Mouse (Mus musculus) cerebellum, postnatal 14 days (tissue): ENCODE data around the gene Shq1.
A peak's percentile ranks its signal among the peaks of the same experiment; 100 is the strongest.

Experiments
- DNase-seq, 2 experiments: peaks; one replicate each; pipeline ENCODE4 v3.0.0; 2021; ENCODE audit warnings: mixed read lengths in 2 of 2

Shq1 gene

GRCm38 (mm10) chr6:100670880-100671344 lies at the start of gene Shq1:
TSS of gene Shq1 (minus strand) at chr6:100671157.
- peak; percentile 91 to 93 for DNase-seq

GRCm38 (mm10) chr6:100720098-100720501 lies 49.1 kb upstream of the Shq1 start:
- DNase-seq, result no peak

GRCm38 (mm10) chr6:100716817-100717216 lies 45.9 kb upstream of the Shq1 start:
- no peak for DNase-seq

- DNase-seq, result no peak
Measured at GRCm38 (mm10) chr6:100716152-100716551, 45.2 kb upstream of the Shq1 start.

GRCm38 (mm10) chr6:100715296-100715828 lies 44.4 kb upstream of the Shq1 start:
- no peak for DNase-seq

GRCm38 (mm10) chr6:100710866-100711265 lies 39.9 kb upstream of the Shq1 start:
- no peak for DNase-seq

GRCm38 (mm10) chr6:100710170-100710569 lies 39.2 kb upstream of the Shq1 start:
- no peak for DNase-seq

- peak; percentile 34 to 55 for DNase-seq
Measured at GRCm38 (mm10) chr6:100709483-100709882, 38.5 kb upstream of the Shq1 start.

- DNase-seq, result peak; percentile 9 to 40
Measured at GRCm38 (mm10) chr6:100708996-100709395, 38.0 kb upstream of the Shq1 start.

GRCm38 (mm10) chr6:100708248-100708647 lies 37.3 kb upstream of the Shq1 start:
- DNase-seq, result no peak

GRCm38 (mm10) chr6:100707557-100707956 lies 36.6 kb upstream of the Shq1 start:
- no peak for DNase-seq

- no peak for DNase-seq
Measured at GRCm38 (mm10) chr6:100706861-100707260, 35.9 kb upstream of the Shq1 start.

- peak in 1 of 2 experiments; percentile 4 for DNase-seq
Measured at GRCm38 (mm10) chr6:100705366-100705811, 34.4 kb upstream of the Shq1 start.

- peak; percentile 62 for DNase-seq
Measured at GRCm38 (mm10) chr6:100704574-100705365, 33.8 kb upstream of the Shq1 start, which contains the start of gene Gxylt2. TSS of gene Gxylt2 (plus strand) at chr6:100704734.

GRCm38 (mm10) chr6:100704197-100704573 lies 33.2 kb upstream of the Shq1 start:
- DNase-seq, result no peak

GRCm38 (mm10) chr6:100700774-100701173 lies 29.8 kb upstream of the Shq1 start:
- peak in 1 of 2 experiments; percentile 11 for DNase-seq

- DNase-seq, result no peak
Measured at GRCm38 (mm10) chr6:100699986-100700385, 29.0 kb upstream of the Shq1 start.

GRCm38 (mm10) chr6:100686341-100686740 lies 15.4 kb upstream of the Shq1 start:
- DNase-seq, result no peak

- DNase-seq, result no peak
Measured at GRCm38 (mm10) chr6:100678636-100679035, 7.7 kb upstream of the Shq1 start.

GRCm38 (mm10) chr6:100676461-100676860 lies 5.5 kb upstream of the Shq1 start:
- no peak for DNase-seq

GRCm38 (mm10) chr6:100674974-100675373 lies 4.0 kb upstream of the Shq1 start:
- DNase-seq, result peak; percentile 15 to 48

GRCm38 (mm10) chr6:100671401-100671800 lies 444 bp upstream of the Shq1 start:
- no peak for DNase-seq

- DNase-seq, result peak; percentile 62 to 68
Measured at GRCm38 (mm10) chr6:100670370-100670841, 551 bp downstream of the Shq1 start.

- DNase-seq, result no peak
Measured at GRCm38 (mm10) chr6:100668858-100669257, 2.1 kb downstream of the Shq1 start.
